Mouse (Mus musculus) heart, embryonic 10.5 days (tissue): ENCODE measurements around the gene Srbd1. TPM values are rescaled to one million over a fixed set of nuclear protein-coding genes. Genes with fewer than 3 reads are reported as not detected.

Experiments used
- DNase-seq: peaks from one replicate; pipeline ENCODE4 v3.0.0-alpha.2; 2017; ENCODE audit warnings: low spot score
- H3K27ac ChIP-seq: fragments of 300-500 bp; sonication (generic); 2 replicates; pipeline ENCODE4 v1.5.1; 2016; ENCODE audit warnings: mild to moderate bottlenecking
- H3K27me3 ChIP-seq: fragments of 300-500 bp; sonication (generic); 2 replicates; pipeline ENCODE4 v1.6.1; 2016; ENCODE audit warnings: mild to moderate bottlenecking; ENCODE audit not compliant: poor library complexity, insufficient read depth, severe bottlenecking
- H3K36me3 ChIP-seq: fragments of 300-500 bp; sonication (generic); 2 replicates; pipeline ENCODE4 v1.6.1; 2016; ENCODE audit warnings: mild to moderate bottlenecking, moderate library complexity
- H3K4me1 ChIP-seq: fragments of 300-500 bp; sonication (generic); 2 replicates; pipeline ENCODE4 v1.6.1; 2016; ENCODE audit warnings: mild to moderate bottlenecking
- H3K4me3 ChIP-seq: fragments of 300-500 bp; sonication (generic); 2 replicates; pipeline ENCODE4 v1.5.1; 2016; ENCODE audit warnings: mild to moderate bottlenecking, moderate library complexity
- H3K9me3 ChIP-seq: fragments of 300-500 bp; sonication (generic); 2 replicates; pipeline ENCODE4 v1.6.1; 2016; ENCODE audit warnings: mild to moderate bottlenecking, moderate library complexity
- WGBS: fragments of 180-500 bp; shearing (Covaris S2); methylation state at CpG from one replicate; pipeline ENCODE4 v1.1.7; 2016; 5-methylcytosine and 5-hydroxymethylcytosine counted together
- polyA plus RNA-seq: library from polyadenylated mRNA; unstranded; fragments of >200 nt; fragmentation: Nextera tagmentation; extraction: Ambion mirVana; gene quantifications from 2 replicates; pipeline ENCODE4 v1.2.1, GENCODE M21; 2016

Srbd1 gene
- polyA plus RNA-seq, 1 experiment from 2014 or later = 15.4 TPM

GRCm38 (mm10) chr17:86021815-86022214 is 123.2 kb downstream of the Srbd1 start:
- Histone ChIP-seq H3K9me3 (no peaks in the 10 kb centered on the region), H3K27me3 (no peaks in the 10 kb centered on the region), H3K4me3 (no peak overlapping the region), H3K4me1 (no peaks in the 10 kb centered on the region), H3K27ac (no peak overlapping the region), H3K36me3 (no peaks in the 10 kb centered on the region; the same call in 1 of the 2 replicates)
- no peak for DNase-seq
- WGBS = 61% methylated on average over 1 of the region's 1 CpGs

GRCm38 (mm10) chr17:86021231-86021630 is 123.7 kb downstream of the Srbd1 start:
- Histone ChIP-seq H3K9me3 (no peaks in the 10 kb centered on the region), H3K36me3 (no peaks in the 10 kb centered on the region; the same call in 1 of the 2 replicates), H3K4me3 (no peak overlapping the region), H3K27me3 (no peaks in the 10 kb centered on the region), H3K27ac (no peak overlapping the region), H3K4me1 (no peaks in the 10 kb centered on the region)
- 94% methylated on average over 5 of the region's 5 CpGs for WGBS
- DNase-seq = no peak

GRCm38 (mm10) chr17:86019793-86020192 is 125.2 kb downstream of the Srbd1 start:
- Histone ChIP-seq H3K9me3 (no peaks in the 10 kb centered on the region), H3K27me3 (no peaks in the 10 kb centered on the region), H3K36me3 (no peaks in the 10 kb centered on the region; the same call in 1 of the 2 replicates), H3K27ac (no peak overlapping the region), H3K4me1 (no peaks in the 10 kb centered on the region), H3K4me3 (no peak overlapping the region)
- 96% methylated on average over 1 of the region's 1 CpGs for WGBS
- no peak for DNase-seq

- Histone ChIP-seq H3K36me3 (no peaks in the 10 kb centered on the region), H3K27ac (no peak overlapping the region), H3K4me3 (no peak overlapping the region), H3K27me3 (no peaks in the 10 kb centered on the region), H3K4me1 (no peaks in the 10 kb centered on the region), H3K9me3 (no peaks in the 10 kb centered on the region)
- WGBS = 84% methylated on average over 4 of the region's 4 CpGs
- DNase-seq = no peak
Measured at GRCm38 (mm10) chr17:86014246-86014645, 130.7 kb downstream of the Srbd1 start.

- Histone ChIP-seq H3K27ac (no peak overlapping the region), H3K36me3 (no peaks in the 10 kb centered on the region), H3K9me3 (no peaks in the 10 kb centered on the region), H3K27me3 (no peaks in the 10 kb centered on the region), H3K4me1 (peaks cover 12% of the 10 kb centered on the region), H3K4me3 (no peak overlapping the region)
- 57% methylated on average over 1 of the region's 1 CpGs for WGBS
- no peak for DNase-seq
Measured at GRCm38 (mm10) chr17:86012576-86012975, 132.4 kb downstream of the Srbd1 start.

GRCm38 (mm10) chr17:86011849-86012248 is 133.1 kb downstream of the Srbd1 start:
- Histone ChIP-seq H3K36me3 (no peaks in the 10 kb centered on the region), H3K9me3 (no peaks in the 10 kb centered on the region), H3K27ac (no peak overlapping the region), H3K4me1 (peaks cover 14% of the 10 kb centered on the region), H3K27me3 (no peaks in the 10 kb centered on the region), H3K4me3 (no peak overlapping the region)
- no peak for DNase-seq
- WGBS = 90% methylated on average over 3 of the region's 3 CpGs

- no peaks in the 10 kb centered on the region for H3K27me3 ChIP-seq
- no peaks in the 10 kb centered on the region for H3K36me3 ChIP-seq
Measured at GRCm38 (mm10) chr17:86008401-86008800, 136.6 kb downstream of the Srbd1 start.

GRCm38 (mm10) chr17:86002113-86002512 is 142.9 kb downstream of the Srbd1 start:
- DNase-seq = no peak
- no peak overlapping the region for H3K4me3 ChIP-seq
- H3K4me1 ChIP-seq = no peaks in the 10 kb centered on the region
- peaks cover 25% of the 10 kb centered on the region for H3K36me3 ChIP-seq
- no peak overlapping the region for H3K27ac ChIP-seq
- 87% methylated on average over 6 of the region's 6 CpGs for WGBS
- no peaks in the 10 kb centered on the region for H3K27me3 ChIP-seq
- H3K9me3 ChIP-seq = no peaks in the 10 kb centered on the region

More at GRCm38 (mm10) chr17:86008401-86008800, 136.6 kb downstream of the Srbd1 start:
- H3K4me1 ChIP-seq = peaks cover 14% of the 10 kb centered on the region
- H3K27ac ChIP-seq = no peak overlapping the region
- WGBS = 45% methylated on average over 10 of the region's 10 CpGs
- DNase-seq = no peak
- no peak overlapping the region for H3K4me3 ChIP-seq
- H3K9me3 ChIP-seq = no peaks in the 10 kb centered on the region

GRCm38 (mm10) chr17:86001667-86002066 is 143.3 kb downstream of the Srbd1 start:
- Histone ChIP-seq H3K27me3 (no peaks in the 10 kb centered on the region), H3K36me3 (peaks cover 28% of the 10 kb centered on the region), H3K4me1 (no peaks in the 10 kb centered on the region), H3K9me3 (no peaks in the 10 kb centered on the region), H3K27ac (no peak overlapping the region), H3K4me3 (no peak overlapping the region)
- WGBS = 73% methylated on average over 5 of the region's 5 CpGs
- no peak for DNase-seq

GRCm38 (mm10) chr17:85995727-85996126 is 149.2 kb downstream of the Srbd1 start:
- 72% methylated on average over 2 of the region's 2 CpGs for WGBS
- Histone ChIP-seq H3K4me1 (no peaks in the 10 kb centered on the region), H3K36me3 (peaks cover 21% of the 10 kb centered on the region), H3K27me3 (no peaks in the 10 kb centered on the region), H3K9me3 (no peaks in the 10 kb centered on the region), H3K4me3 (no peak overlapping the region), H3K27ac (no peak overlapping the region)
- no peak for DNase-seq

- H3K4me3 ChIP-seq = no peak overlapping the region
- WGBS = 86% methylated on average over 4 of the region's 4 CpGs
- no peak for DNase-seq
- peaks cover 19% of the 10 kb centered on the region for H3K36me3 ChIP-seq
- H3K4me1 ChIP-seq = peaks cover under 1% of the 10 kb centered on the region; the same call in 1 of the 2 replicates
- H3K9me3 ChIP-seq = no peaks in the 10 kb centered on the region
- H3K27me3 ChIP-seq = no peaks in the 10 kb centered on the region
- H3K27ac ChIP-seq = no peak overlapping the region
Measured at GRCm38 (mm10) chr17:85995086-85995485, 149.9 kb downstream of the Srbd1 start.

- DNase-seq = no peak
- H3K4me3 ChIP-seq = no peak overlapping the region
- H3K4me1 ChIP-seq = peaks cover 38% of the 10 kb centered on the region
- no peaks in the 10 kb centered on the region for H3K27me3 ChIP-seq
- no peaks in the 10 kb centered on the region for H3K9me3 ChIP-seq
- WGBS = 65% methylated on average over 12 of the region's 12 CpGs
- H3K27ac ChIP-seq = no peak overlapping the region
- 0 out of 2 replicates have a peak, but pooled peaks cover 6% of the 10 kb centered on the region for H3K36me3 ChIP-seq
Measured at GRCm38 (mm10) chr17:85989058-85989769, 155.8 kb downstream of the Srbd1 start.

GRCm38 (mm10) chr17:85987531-85987930 is 157.4 kb downstream of the Srbd1 start:
- Histone ChIP-seq H3K36me3 (peaks cover 12% of the 10 kb centered on the region; the same call in 1 of the 2 replicates), H3K9me3 (no peaks in the 10 kb centered on the region), H3K27ac (no peak overlapping the region), H3K4me1 (peaks cover 38% of the 10 kb centered on the region), H3K4me3 (no peak overlapping the region), H3K27me3 (no peaks in the 10 kb centered on the region)
- WGBS = 51% methylated on average over 4 of the region's 4 CpGs
- DNase-seq = no peak
